Mouse (Mus musculus): ENCODE measurements around the gene Lig3.

Gene Lig3

DNA sequence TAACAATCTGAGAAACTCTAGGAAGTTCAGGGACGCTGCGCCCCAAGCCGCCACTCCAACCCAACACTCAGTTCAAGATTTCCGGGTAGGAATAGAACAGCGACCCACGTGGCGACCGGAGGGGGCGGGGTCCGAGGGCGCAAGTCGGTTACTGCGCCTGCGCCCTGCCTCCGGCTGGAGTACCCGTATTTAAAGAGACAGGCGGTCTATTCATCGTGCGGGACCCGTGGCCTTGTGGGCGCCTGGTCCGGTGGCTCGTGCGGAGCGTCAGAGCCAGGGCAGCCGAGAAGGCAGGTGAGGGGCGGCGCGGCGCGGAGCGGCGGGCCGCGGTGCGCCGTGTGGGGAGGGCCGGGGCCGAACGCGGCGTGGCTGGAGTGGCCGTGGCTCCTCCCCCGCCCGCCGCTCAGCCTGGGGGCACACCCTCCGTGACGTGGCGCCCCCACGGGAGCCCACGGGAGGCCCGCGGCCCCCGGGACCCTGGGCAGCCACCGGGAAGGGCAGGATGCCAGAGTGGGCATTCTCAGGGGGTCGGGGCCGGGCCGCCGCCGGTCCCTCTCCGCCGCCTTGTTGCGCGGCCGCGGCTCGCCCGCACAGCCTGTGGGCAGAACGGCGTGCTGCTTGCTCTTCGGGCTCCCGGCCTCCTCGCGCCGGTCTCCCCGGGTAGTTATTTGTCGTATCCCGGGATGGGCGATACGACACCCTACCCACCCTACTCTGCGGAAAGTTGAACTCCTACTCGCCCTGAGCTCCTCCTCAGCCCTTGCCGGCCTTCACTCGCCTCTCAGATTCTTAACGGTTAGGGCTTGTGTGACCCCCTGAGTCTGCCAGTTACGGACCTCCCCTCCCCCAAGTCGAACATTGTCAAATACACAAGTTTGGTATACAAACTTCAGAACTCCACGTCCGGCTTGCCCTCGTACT, at the start of gene Lig3:
Gene Lig3, plus strand, starts transcription at position 126 of the 921 bp plus-strand sequence.
- DNase-seq, result peak; percentile 96

DNA sequence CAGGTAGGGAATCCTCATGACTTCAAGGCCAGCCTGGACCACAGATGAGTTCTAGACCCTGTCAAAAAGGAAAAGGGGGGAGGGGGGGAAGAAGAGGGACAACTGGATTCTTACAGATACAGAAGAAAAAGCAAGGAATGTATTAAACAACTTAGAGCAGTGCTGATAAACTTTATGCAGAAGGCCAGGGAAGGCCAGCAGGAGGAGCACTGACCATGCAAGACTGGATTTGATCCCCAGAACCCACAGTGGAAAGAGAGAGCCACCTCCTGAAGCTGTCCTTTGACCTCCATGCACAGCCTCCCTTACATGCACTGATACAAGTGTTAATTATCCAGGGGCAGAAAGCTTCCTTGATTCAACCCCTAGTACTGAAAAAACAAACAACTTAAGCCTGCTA, 46.7 kb upstream of the Lig3 start:
- no peak for DNase-seq

DNA sequence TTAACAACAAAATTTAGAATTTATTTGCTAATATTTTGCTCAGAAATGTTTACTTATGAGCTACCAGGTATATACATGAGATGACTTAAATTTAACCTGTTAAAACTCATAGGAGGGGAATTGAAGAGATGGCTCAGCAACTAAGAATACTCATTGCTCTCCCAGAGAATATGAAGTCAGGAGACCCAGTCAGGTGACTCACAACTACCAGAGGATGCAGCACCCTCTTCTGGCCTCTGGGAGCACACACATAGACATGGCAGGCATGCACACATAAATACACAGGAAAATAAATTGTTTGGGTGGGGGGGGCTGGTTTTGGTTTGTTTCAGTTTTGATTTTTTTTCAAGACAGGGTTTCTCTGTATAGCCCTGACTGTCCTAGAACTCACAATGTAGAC, 41.9 kb upstream of the Lig3 start:
- no peak for DNase-seq

DNA sequence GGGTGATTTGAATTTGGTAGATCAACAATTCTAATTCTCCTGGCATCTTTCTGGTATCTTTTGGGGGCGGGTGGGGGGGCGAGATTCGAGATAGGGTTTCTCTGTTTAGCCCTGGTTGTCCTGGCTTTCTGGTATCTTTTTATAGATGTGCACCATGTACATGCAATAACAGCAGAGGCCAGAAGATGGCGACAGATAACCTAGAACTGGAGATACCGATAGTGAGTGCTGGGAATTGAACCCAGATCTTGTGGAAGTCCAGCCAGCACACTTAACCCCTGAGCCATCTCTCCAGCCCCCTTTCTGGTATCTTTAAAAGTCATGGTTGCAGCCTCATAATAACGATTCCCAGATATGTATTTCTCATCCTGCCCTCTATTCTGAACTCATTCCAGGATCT, 34.8 kb upstream of the Lig3 start:
- peak; percentile 36 for DNase-seq

DNA sequence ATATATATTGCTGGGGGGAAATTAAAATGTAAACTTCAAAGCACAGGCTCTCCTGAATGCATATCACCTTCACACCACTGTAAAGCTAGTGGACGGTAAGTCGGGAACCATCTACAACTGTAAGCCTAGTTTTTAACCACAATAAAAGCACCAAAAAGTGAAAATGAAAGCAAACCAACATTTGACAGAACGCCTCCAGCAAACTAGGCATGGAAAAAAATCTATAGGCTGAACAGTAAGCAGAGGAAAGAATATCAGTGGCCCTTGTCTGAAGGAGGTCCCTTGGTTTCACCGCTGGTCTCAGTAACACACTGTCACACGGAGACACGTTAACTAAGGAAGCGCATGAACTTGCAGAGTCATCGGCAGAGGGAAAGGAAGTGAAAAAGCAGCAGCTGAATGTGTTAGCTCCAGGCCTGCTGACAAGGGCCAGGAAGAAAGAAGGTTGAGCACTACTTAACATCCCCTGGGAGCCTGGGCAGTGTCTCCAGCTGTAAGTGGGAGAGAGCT, 34.0 kb upstream of the Lig3 start:
- DNase-seq, result no peak

DNA sequence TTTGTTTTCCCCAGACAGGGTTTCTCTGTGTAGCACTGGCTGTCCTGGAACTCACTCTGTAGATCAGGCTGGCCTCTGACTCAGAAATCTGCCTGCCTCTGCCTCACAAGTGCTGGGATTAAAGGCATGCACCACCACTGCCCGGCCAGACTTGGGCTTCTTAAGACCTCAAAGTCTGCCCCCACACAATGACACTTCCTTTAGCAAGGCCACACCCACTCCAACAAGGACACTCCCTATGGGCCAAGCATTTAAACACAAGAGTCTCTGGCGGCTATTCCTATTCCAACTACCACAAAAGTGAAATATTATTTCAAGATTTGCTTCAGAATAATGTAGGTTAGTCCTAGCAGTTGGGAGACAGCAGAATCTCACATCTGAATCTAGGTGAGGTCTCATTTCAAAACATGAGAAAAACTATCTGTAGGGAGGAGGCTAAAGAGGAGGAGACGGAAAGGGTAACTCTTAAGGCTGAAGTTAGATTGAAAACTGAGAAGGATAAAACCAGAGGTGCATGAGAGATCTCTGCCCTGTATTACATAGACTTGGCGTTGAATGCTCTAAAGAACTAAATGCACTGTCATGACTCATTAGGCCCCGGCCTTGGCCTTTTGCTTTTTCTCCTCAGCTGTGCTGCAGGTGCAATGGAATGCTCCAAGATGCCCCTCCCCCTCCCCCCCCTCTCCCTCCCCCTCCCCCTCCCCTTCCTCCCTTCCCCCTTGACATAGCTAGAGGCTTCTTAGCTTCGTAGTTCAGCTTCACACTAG, 28.4 kb upstream of the Lig3 start:
- DNase-seq, result no peak

DNA sequence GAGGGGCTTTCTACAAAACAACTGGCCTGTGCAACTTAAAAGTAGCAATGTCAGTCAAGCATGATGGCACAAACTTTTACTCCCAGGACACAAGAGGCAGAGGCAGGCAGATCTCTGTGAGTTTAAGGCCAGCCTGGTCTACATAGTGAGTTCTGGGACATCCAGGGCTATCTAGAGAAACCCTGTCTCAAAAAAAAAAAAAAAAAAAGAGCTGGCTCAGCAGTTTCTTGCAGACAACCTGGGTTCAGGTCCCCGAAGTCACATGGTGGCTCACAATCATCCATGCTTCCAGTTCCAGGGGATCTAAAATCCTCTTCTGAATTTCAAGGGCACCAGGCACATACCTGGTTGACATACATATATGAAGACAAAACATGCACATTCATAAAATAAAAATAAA, 25.0 kb upstream of the Lig3 start:
- no peak for DNase-seq

DNA sequence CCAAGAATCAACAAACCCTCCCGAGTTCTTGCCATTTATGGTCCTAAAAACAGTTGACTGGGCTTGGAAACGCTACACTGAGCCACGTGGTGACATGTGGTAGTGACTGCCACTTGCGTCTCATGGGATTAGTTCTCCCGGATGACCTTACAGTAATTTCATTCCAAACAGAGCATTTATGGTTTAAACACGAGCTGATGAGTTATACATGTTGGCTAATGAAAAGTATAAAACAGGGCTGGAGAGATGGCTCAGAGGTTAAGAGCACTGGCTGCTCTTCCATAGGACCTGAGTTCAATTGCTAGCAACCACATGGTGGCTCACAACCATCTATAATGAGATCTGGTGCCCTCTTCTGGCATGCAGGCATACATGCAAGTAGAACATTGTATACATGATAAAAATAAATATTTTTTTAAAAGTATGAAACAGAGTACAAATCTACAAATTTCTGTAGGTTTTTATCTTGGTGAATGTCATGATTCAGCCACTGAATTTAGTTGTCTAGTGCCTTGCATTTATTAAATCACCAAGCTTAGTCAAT, 18.6 kb upstream of the Lig3 start:
- no peak for DNase-seq

DNA sequence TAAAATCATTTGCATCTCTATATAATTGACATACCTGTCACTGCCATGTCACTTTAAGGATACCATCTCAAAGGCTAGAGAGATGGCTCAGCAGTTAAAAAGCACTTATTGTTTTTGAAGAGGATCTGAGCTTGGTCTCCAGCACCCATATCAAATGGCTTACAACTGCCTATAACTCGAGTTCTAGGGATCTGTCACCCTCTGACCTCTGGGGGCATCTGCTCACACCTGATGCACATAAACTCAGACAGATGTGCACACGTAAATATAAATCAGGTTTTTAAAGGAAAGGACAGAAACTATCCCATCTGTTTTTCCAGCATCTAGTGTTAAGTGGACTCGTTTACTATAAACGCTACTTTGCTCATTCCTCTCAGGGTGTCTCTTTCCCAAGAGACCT, 17.6 kb upstream of the Lig3 start:
- no peak for DNase-seq

DNA sequence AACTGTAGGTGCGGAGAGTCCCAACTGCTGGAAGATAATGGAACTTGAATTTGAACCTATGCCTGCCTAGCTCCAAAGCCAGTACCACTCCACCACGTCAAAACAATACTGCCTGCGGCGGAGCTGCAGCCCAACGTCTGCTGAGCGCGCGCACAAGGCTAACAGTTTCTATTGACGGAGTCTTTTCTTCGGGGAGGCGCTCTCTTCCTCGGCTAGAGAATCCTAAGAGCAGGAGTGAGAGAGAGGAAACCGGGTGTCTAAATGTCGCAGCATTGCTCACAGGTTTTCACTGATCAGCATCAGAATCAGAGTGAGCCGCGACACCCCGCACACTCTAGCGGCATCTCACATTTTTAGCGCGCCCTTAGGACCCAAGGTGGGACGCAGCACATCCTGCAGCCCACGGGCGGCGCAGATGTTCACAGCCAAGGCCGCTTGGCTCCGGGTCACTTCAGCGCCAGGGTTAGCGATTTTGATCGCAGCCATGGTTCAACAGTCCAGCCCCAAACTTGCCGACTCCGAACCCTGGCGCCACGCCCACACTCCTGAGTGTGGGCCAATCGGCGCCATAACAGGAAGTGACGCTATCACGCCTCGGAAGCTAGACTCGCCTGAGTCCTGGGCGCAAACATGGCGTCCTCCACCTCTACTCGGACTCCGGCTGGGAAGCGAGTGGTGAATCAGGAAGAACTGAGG, 17.0 kb upstream of the Lig3 start, which contains the start of the genes Cct6b and Zfp830:
Gene Cct6b, minus strand, starts transcription at position 580 of the 696 bp plus-strand sequence.
Gene Zfp830, plus strand, starts transcription at position 604 of the 696 bp plus-strand sequence.
- peak; percentile 98 for DNase-seq

DNA sequence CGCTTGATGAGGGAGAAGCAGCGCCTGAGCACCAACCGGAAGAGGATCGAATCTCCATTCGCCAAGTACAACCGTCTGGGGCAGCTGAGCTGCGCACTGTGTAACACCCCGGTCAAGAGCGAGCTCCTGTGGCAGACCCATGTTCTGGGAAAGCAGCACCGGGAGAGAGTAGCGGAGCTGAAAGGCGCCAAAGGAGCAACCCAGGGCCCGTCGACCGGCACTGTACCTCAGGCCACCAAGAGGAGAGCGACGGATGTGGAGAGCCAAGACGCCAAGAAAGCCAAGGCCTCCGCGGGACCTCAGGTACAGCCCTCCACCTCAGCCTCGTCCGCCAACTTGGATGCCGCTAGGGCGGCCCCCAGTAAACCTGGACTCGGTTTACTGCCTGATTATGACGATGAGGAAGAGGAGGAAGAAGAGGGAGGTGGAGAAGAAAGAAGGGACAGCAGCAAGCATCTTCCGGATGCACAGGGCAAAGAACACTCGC, 16.4 kb upstream of the Lig3 start:
- no peak for DNase-seq

DNA sequence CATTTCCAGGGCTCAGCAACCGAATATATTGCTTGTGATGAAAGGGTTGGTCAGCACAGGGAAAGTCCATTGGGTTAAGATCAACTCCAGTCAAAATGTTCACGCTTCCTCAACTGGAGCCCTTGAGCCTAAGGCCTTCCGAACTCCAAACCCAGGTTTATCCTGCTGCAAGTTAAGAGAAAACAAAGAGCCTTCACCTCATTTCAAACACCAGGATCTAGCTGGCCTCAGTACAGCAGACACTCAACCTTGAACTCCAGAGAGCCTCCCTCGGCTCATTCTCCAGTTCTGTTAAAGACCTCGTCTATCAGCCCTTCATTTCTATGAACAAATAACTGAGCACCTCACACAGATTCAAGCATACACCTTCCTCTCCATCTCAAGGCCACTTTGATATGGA, 774 bp upstream of the Lig3 start:
- DNase-seq, result no peak

DNA sequence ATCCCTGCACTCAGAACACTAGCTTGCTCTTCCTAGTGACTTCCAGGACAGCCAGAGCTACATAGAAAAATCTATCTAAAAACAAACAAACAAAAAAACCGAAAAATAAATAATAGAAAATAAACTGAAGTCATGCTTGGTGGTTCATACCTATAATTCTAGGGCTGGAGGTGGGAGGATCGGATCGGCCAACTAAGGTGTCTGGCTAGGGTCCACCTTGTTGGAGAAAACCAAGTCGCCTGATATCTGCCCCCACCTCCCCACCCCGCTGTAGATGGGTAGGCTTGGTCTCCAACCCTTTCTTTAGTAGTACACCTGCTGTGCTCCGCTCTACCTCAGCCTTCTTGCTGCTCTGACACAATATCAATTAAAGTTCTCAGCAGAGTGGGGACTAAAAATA, 1.3 kb downstream of the Lig3 start:
- no peak for DNase-seq

DNA sequence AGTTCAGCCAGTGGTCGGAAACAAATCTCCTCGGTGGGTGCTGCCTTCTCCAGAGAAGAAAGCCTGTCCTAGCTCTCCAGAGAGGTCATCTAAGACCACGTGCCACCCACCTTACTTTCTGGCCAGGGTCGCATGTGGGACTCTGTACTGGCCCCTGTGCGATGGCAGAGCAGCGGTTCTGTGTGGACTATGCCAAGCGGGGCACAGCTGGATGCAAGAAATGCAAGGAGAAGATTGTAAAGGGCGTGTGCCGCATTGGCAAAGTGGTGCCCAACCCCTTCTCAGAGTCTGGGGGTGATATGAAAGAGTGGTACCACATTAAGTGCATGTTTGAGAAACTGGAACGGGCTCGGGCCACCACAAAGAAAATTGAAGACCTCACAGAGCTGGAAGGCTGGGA, 2.5 kb downstream of the Lig3 start:
- no peak for DNase-seq

DNA sequence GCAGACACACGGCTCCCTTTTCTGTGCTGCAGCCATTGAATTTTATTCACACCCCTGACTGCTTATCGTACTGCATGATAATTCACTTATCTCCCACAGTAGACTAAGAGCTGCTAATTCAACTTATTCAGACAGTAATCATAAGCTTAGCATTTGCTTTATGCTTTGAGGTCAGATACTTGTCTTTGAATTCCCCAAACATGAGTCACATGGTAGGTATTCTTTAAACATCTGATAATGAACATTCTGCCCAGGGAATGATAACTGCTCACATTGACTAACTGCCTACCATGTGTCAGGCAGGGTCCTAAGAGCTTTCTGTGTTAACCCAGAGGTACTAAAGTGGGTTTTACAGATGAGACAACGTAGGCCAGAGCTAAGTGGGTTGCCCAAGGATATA, 25.7 kb downstream of the Lig3 start:
- DNase-seq, result no peak

DNA sequence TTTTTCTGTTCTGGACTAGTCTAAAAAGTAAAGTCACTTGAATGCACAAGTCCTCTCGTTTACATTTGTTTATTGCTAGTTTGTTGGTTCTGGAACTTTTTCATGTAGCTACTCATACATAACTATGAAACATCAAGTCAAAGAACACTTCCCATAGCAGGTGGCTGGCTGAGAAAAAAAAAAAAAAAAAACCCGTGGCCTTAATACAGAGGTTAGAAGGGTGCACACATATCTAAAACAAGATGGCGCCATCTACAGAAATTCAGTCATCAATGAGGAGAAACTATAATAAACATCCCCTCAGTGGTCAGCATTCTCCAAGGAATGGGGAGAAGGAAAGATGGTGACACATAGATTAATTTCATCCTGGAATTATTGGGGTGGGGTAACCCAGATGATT, 26.5 kb downstream of the Lig3 start:
- no peak for DNase-seq

DNA sequence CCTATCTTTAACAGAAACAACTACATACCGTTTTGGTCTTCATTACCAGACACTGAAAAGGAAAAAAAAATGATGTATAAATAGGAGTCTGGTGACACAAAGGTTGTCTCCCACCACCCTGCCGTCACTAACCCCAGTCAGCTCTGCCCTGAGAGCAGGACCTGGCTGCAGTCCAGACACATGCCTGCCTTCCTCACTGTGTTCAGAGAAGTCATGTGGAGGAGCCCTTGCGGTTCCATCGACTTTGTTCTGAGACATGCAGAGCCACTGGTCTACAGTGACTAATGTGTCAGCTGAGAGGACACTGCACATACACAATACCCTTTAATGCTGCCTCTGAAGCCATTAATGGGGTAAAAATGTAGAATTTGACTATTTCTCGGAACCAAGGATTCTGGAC, 27.6 kb downstream of the Lig3 start:
- no peak for DNase-seq

DNA sequence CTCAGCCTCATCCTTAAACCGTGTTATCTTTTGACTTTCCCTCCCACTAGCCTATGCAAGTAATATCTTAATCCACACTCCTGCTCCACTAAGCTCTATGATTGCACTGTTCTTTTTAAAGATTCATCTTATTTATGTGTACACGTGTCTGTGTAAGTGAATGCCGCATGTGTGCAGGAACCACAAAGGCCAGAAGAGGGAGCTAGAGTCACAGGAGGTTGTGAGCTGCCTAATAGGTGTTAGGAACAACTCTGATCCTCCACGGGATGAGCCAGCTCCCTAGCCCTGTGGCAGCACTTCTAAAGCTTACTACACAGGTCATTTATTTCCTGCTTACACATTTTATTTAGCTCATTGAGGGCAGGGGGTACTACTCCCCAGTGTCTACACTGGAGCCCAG, 38.4 kb downstream of the Lig3 start:
- DNase-seq, result peak; percentile 77

DNA sequence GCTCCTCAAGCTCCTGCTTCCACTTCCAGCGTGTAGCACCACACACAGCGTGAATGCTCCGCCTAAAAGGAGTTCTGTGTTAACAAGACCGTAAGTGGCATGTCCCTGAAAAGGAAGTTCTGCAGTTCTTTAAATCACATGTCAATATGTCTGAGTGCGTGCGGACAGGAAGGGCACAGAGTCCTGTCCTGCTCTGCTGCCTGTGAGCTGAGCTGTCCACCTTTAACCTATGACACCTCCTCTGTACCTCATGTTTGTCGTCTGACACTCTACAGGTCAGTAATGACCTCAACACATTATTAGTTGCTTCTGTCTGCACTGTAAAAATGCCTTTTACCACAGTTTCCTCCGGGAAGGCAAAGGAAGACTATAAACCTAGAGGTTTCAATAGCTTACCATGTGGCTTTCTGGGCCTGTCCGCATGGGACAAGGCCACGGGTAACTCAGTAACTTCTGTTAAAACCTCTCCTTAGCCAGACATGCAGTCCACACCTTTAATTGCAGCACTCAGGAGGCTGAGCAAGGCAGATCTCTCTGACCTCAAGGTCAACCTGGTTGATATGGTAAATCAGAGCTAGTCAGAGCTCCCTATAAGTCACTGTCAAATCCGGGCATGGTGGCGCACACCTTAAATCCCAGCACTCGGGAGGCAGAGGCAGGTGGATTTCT, 40.0 kb downstream of the Lig3 start:
- DNase-seq, result no peak

DNA sequence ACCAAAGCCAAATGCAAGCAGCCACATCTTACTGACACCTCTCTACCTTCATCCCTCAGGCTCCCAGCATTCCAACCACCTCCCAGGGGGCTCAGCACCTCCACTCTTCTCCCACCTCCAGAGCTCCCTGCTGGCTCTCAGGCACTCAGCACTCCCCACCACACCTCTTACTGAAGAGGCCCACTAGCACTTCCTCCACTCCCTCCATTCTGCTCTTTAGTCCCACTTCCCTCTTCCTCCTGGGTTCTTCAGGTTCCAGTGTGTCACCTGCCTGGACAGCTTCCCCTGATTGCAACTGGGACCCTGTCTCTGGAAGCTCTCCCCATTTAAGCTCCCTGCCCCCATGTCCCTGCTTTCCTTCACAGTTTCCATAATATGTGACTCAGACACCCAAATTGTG, 45.9 kb downstream of the Lig3 start:
- no peak for DNase-seq

DNA sequence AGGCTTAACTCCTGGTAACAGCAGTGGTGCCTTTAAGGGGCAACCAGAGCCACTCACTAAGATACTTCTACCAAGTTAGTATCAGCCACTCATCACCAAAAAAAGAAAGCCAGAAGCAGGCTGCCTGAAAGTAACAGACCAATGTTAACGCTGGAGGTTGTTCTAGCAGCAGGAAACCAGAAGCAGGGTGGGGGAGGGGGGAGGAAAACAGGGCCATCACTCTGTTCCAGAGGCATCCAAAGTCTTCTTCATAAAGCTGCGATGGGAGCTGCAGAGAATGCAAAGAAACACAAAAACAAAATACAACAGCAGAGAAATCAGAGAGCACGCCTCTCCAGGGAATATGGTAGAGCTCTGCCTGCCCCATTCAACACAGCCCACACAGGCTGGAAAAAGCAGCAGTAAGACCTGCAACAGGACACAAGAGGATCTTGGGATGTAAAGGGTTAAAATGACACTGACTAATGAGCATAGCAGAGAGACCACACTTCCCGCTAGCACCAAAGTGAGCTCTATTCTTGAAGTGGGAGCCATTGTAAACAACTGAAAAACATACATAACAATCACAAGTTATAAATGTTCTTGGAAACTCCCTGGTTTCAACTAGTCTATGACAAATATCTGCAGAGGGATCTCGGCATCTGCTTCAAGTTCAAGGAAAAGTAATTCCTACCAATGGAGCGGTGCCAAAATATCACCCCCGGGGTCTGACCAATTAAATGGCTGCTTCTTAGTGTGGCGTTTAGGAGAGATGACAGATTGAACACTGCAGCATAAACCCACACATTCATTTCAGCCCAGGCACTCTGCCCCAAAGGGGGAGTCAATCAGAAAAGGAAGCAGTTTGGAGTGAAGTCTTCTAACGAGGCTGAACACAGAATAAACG, 50.3 kb downstream of the Lig3 start:
- DNase-seq, result peak; percentile 84

Data from retina, postnatal 1 day (tissue).